Mouse (Mus musculus) embryonic fibroblast, embryonic 13.5 days (primary cell): ENCODE measurements around the gene Zswim4.

ENCODE experiments used
- CTCF ChIP-seq: IDR thresholded peaks from 2 replicates; pipeline ENCODE4 v1.5.1; 2011; ENCODE audit warnings: mild to moderate bottlenecking, control low read depth, low read length, moderate library complexity, borderline replicate concordance; ENCODE audit not compliant: insufficient read depth
- POLR2A ChIP-seq: IDR thresholded peaks from 2 replicates; pipeline ENCODE4 v1.6.1; 2011; ENCODE audit warnings: low read depth, mild to moderate bottlenecking, control low read depth, low read length, moderate library complexity

GRCm38 (mm10) chr8:84176560-84176959 lies 60.3 kb downstream of the Zswim4 start:
- TF ChIP-seq CTCF (no peak), POLR2A (no peak)
